Mouse (Mus musculus) ES-Bruce4 (cell line): Measurements from ENCODE around the gene Hnrnpul1.

ENCODE experiments used
- CTCF ChIP-seq: IDR thresholded peaks from one replicate; pipeline ENCODE4 v1.8.1; 2011; ENCODE audit warnings: low read depth, low read length
- EP300 ChIP-seq: IDR thresholded peaks from 2 replicates; pipeline ENCODE4 v1.6.1; 2011; ENCODE audit warnings: low read depth, low read length; ENCODE audit not compliant: insufficient read depth
- POLR2A ChIP-seq: IDR thresholded peaks from one replicate; pipeline ENCODE4 v1.8.1; 2011; ENCODE audit warnings: low read length; ENCODE audit not compliant: insufficient read depth

- TF ChIP-seq CTCF (no peak), POLR2A (no peak), EP300 (no peak)
These were observed 11.6 kb upstream of the Hnrnpul1 start for GRCm38 (mm10) chr7:25766108-25766507.
